Mouse (Mus musculus) CH12.LX (cell line): Measurements from ENCODE around the gene Mapk8ip3. TPM values are rescaled to one million over a fixed set of nuclear protein-coding genes. Genes with fewer than 3 reads are reported as not detected.

ENCODE experiments used
- DNase-seq: peaks from one replicate; pipeline ENCODE4 v3.0.0-alpha.2; 2013; ENCODE audit errors: extremely low read depth
- H3K27ac ChIP-seq: 2 replicates; pipeline ENCODE4 v1.5.1; 2012; ENCODE audit warnings: low read depth, mild to moderate bottlenecking, control low read depth, moderate library complexity; ENCODE audit not compliant: insufficient read depth
- H3K27me3 ChIP-seq: replicated peaks from 2 replicates; pipeline ENCODE3; 2012; ENCODE audit warnings: inconsistent platforms
- H3K36me3 ChIP-seq, 2 experiments: replicated peaks in 1 of 2; 2 replicates each; pipeline versions ENCODE3 to v1.6.1; 2012; ENCODE audit warnings: inconsistent platforms in 1 of 2, low read length in 1 of 2, mild to moderate bottlenecking in 1 of 2, mixed read lengths in 1 of 2, moderate library complexity in 1 of 2; ENCODE audit not compliant: control insufficient read depth in 1 of 2, insufficient read depth in 1 of 2
- H3K4me1 ChIP-seq, 2 experiments: 2 replicates each; pipeline ENCODE4 v1.6.1; 2012; ENCODE audit warnings: inconsistent platforms in 1 of 2, moderate library complexity in 1 of 2; ENCODE audit not compliant: insufficient read depth in 2 of 2, control insufficient read depth in 1 of 2
- H3K4me2 ChIP-seq: 2 replicates; pipeline ENCODE4 v1.6.1; 2012; ENCODE audit warnings: low read depth, mild to moderate bottlenecking, control low read depth; ENCODE audit not compliant: poor library complexity, insufficient read depth, severe bottlenecking
- H3K4me3 ChIP-seq, 3 experiments: fragments of 150-350 bp in 1 of 3; sonication (generic) in 1 of 3; replicated peaks in 1 of 3; 2 replicates each; pipeline versions ENCODE3 to v1.5.1; 2011 to 2012; ENCODE audit warnings: low read depth in 2 of 3, low read length in 2 of 3, mild to moderate bottlenecking in 2 of 3, moderate library complexity in 2 of 3, control low read depth in 1 of 3, improper control_type of control experiment in 1 of 3, inconsistent platforms in 1 of 3, mixed read lengths in 1 of 3; ENCODE audit not compliant: poor library complexity in 1 of 3
- H3K79me2 ChIP-seq: replicated peaks from 2 replicates; pipeline ENCODE4 v1.6.1; 2012; ENCODE audit warnings: mild to moderate bottlenecking, moderate library complexity; ENCODE audit not compliant: control insufficient read depth, poor library complexity, insufficient read depth, severe bottlenecking; ENCODE audit errors: extremely low read depth
- H3K9ac ChIP-seq: 2 replicates; pipeline ENCODE4 v1.6.1; 2012; ENCODE audit warnings: low read depth, mild to moderate bottlenecking, control low read depth, moderate library complexity; ENCODE audit not compliant: insufficient read depth
- H3K9me3 ChIP-seq: replicated peaks from 2 replicates; pipeline ENCODE3; 2012; ENCODE audit warnings: low read length, inconsistent platforms, mixed read lengths
- ELF1 ChIP-seq: IDR thresholded peaks from 2 replicates; pipeline ENCODE4 v1.6.1; 2014; ENCODE audit warnings: low read depth, mild to moderate bottlenecking, inconsistent platforms, low read length, improper control_type of control experiment
- EP300 ChIP-seq: IDR thresholded peaks from 2 replicates; pipeline ENCODE4 v1.6.1; 2011; ENCODE audit warnings: low read length, improper control_type of control experiment
- HCFC1 ChIP-seq: IDR thresholded peaks from 2 replicates; pipeline ENCODE4 v1.6.1; 2012; ENCODE audit warnings: low read depth, mild to moderate bottlenecking, inconsistent platforms, low read length, improper control_type of control experiment
- IRF4 ChIP-seq: IDR thresholded peaks from 2 replicates; pipeline ENCODE4 v1.6.1; 2014; ENCODE audit warnings: low read depth, mild to moderate bottlenecking, inconsistent platforms, low read length, improper control_type of control experiment
- JUN ChIP-seq: IDR thresholded peaks from 2 replicates; pipeline ENCODE4 v1.6.1; 2011; ENCODE audit warnings: low read depth, mild to moderate bottlenecking, low read length, improper control_type of control experiment, moderate library complexity; ENCODE audit not compliant: insufficient read depth
- KAT2A ChIP-seq: IDR thresholded peaks from 2 replicates; pipeline ENCODE4 v1.6.1; 2012; ENCODE audit warnings: low read length, improper control_type of control experiment, inconsistent platforms; ENCODE audit not compliant: insufficient replicate concordance
- MAX ChIP-seq: IDR thresholded peaks from 2 replicates; pipeline ENCODE4 v1.6.1; 2011; ENCODE audit warnings: low read length, improper control_type of control experiment
- MXI1 ChIP-seq: IDR thresholded peaks from 2 replicates; pipeline ENCODE4 v1.6.1; 2011; ENCODE audit warnings: mild to moderate bottlenecking, low read depth, low read length, improper control_type of control experiment
- MYC ChIP-seq: IDR thresholded peaks from 2 replicates; pipeline ENCODE4 v1.6.1; 2011; ENCODE audit warnings: low read depth, mild to moderate bottlenecking, improper control_type of control experiment, low read length
- NELFE ChIP-seq: IDR thresholded peaks from 2 replicates; pipeline ENCODE4 v1.6.1; 2011; ENCODE audit warnings: low read depth, low read length, improper control_type of control experiment
- PAX5 ChIP-seq: IDR thresholded peaks from 2 replicates; pipeline ENCODE4 v1.6.1; 2012; ENCODE audit warnings: low read length, inconsistent platforms, mixed read lengths
- POLR2AphosphoS2 ChIP-seq: IDR thresholded peaks from 2 replicates; pipeline ENCODE4 v1.6.1; 2011; ENCODE audit warnings: low read depth, low read length, improper control_type of control experiment
- RCOR1 ChIP-seq: conservative IDR thresholded peaks from 2 replicates; pipeline ENCODE4 v1.6.1; 2012; ENCODE audit warnings: low read depth, mild to moderate bottlenecking, inconsistent platforms, low read length, improper control_type of control experiment
- TBP ChIP-seq: conservative IDR thresholded peaks from 2 replicates; pipeline ENCODE4 v1.6.1; 2011; ENCODE audit warnings: low read depth, low read length, improper control_type of control experiment
- TCF12 ChIP-seq: IDR thresholded peaks from 2 replicates; pipeline ENCODE4 v1.6.1; 2014; ENCODE audit warnings: low read depth, mild to moderate bottlenecking, inconsistent platforms, low read length, improper control_type of control experiment
- UBTF ChIP-seq: IDR thresholded peaks from 2 replicates; pipeline ENCODE4 v1.6.1; 2012; ENCODE audit warnings: low read depth, mild to moderate bottlenecking, inconsistent platforms, low read length, improper control_type of control experiment, moderate library complexity
- dilution Hi-C: fragments of 300-500 bp; cut with MboI; formaldehyde crosslinking; loops from 2 replicates; pipeline ENCODE4 v1.14.3; 2020; ENCODE audit warnings: low sequenced_read_pairs; ENCODE audit not compliant: extremely low pct_unique_long_range_greater_than_20kb, extremely low pct_ligation_motif_present
- in situ Hi-C: fragments of 300-500 bp; cut with MboI; formaldehyde crosslinking; loops from 3 replicates; pipeline ENCODE4 v1.14.3; 2019; ENCODE audit warnings: low sequenced_read_pairs, low pct_ligation_motif_present, low pct_unique_long_range_greater_than_20kb, mixed read lengths
- polyA plus RNA-seq: library from polyadenylated mRNA; unstranded; fragments of >175 nt; gene quantifications from 2 replicates; pipeline ENCODE4 v1.2.1, GENCODE M21; 2012; ENCODE audit warnings: low read depth; ENCODE audit not compliant: insufficient read length
- total RNA-seq, 2 experiments: library from RNA; depleted of rRNA; stranded (reverse); fragments of 300-350 nt in 1 of 2; fragments of >200 nt in 1 of 2; gene quantifications; 2 replicates each; pipeline ENCODE4 v1.2.3; 2012 to 2014

Mapk8ip3 gene
- total and polyA plus RNA-seq, 3 experiments: 14.5 to 44.0 (median 34.1) TPM

- in situ Hi-C loops: no loop called here
Observed at GRCm38 (mm10) chr17:24894061-24894994, 42.4 kb downstream of the Mapk8ip3 start.

GRCm38 (mm10) chr17:24893276-24893675 is 43.5 kb downstream of the Mapk8ip3 start:
- no peak overlapping the region for H3K27ac ChIP-seq
- in situ Hi-C loops: no loop called here

More at GRCm38 (mm10) chr17:24894061-24894994, 42.4 kb downstream of the Mapk8ip3 start:
- no peak for TF ChIP-seq ELF1
- no peak for TF ChIP-seq MYC
- no peak for TF ChIP-seq EP300
- TF ChIP-seq TBP: no peak
- no peak for TF ChIP-seq UBTF
- TF ChIP-seq MAX: no peak
- no peak for TF ChIP-seq HCFC1
- TF ChIP-seq JUN: no peak
- TF ChIP-seq IRF4: no peak
- TF ChIP-seq TCF12: no peak
- TF ChIP-seq PAX5: no peak
- no peak for TF ChIP-seq KAT2A
- TF ChIP-seq NELFE: no peak
- TF ChIP-seq POLR2AphosphoS2: no peak
- no peak for TF ChIP-seq MXI1
- dilution Hi-C loops: no loop called here
- no peak for DNase-seq
- Histone ChIP-seq H3K4me1 (peaks cover 17 to 75% of the 10 kb centered on the region in 2 experiments), H3K4me2 (peak overlapping the region; percentile 91), H3K4me3 (peak overlapping the region; percentile 83 to 94 (median 92)), H3K27me3 (no peaks in the 10 kb centered on the region), H3K9me3 (no peaks in the 10 kb centered on the region), H3K27ac (peak overlapping the region; percentile 62), H3K36me3 (peaks cover 66 to 72% of the 10 kb centered on the region in 2 experiments), H3K79me2 (peaks cover 15% of the 10 kb centered on the region), H3K9ac (peak overlapping the region; percentile 74)

More at GRCm38 (mm10) chr17:24893276-24893675, 43.5 kb downstream of the Mapk8ip3 start:
- Histone ChIP-seq H3K4me3 (no peak overlapping the region), H3K4me2 (no peak overlapping the region), H3K79me2 (peaks cover 15% of the 10 kb centered on the region), H3K4me1 (peaks cover 14 to 78% of the 10 kb centered on the region in 2 experiments), H3K36me3 (peaks cover 56 to 72% of the 10 kb centered on the region in 2 experiments), H3K27me3 (no peaks in the 10 kb centered on the region), H3K9me3 (no peaks in the 10 kb centered on the region), H3K9ac (no peak overlapping the region)
- DNase-seq: no peak
- no peak for TF ChIP-seq RCOR1
- dilution Hi-C loops: no loop called here
